Mouse (Mus musculus) intestine, postnatal 0 days (tissue): ENCODE results near the gene Caskin1. TPM values are rescaled to one million over a fixed set of nuclear protein-coding genes. Genes with fewer than 3 reads are reported as not detected.
A peak's percentile ranks its signal among the peaks of the same experiment; 100 is the strongest.

Source experiments
- ATAC-seq: fragments of 200-750 bp; cut with Nextera tagmentation; 2 replicates; pipeline ENCODE4 v1.8.0; 2017; ENCODE audit warnings: mild to moderate bottlenecking, moderate TSS enrichment, moderate library complexity
- H3K27ac ChIP-seq: fragments of 300-500 bp; sonication (generic); 2 replicates; pipeline ENCODE4 v1.5.1; 2014; ENCODE audit warnings: mild to moderate bottlenecking, low read depth, low read length, moderate library complexity
- H3K27me3 ChIP-seq: fragments of 300-500 bp; sonication (generic); replicated peaks from 2 replicates; pipeline ENCODE4 v1.6.1; 2014; ENCODE audit warnings: low read length, mixed read lengths; ENCODE audit not compliant: control insufficient read depth, insufficient read depth
- H3K36me3 ChIP-seq: fragments of 300-500 bp; sonication (generic); 2 replicates; pipeline ENCODE4 v1.6.1; 2014; ENCODE audit warnings: mild to moderate bottlenecking, moderate library complexity; ENCODE audit not compliant: control insufficient read depth, insufficient read depth
- H3K4me1 ChIP-seq: fragments of 300-500 bp; sonication (generic); replicated peaks from 2 replicates; pipeline ENCODE4 v1.6.1; 2014; ENCODE audit warnings: antibody characterized with exemption, low read length, mixed read lengths; ENCODE audit not compliant: control insufficient read depth, insufficient read depth
- H3K4me2 ChIP-seq: fragments of 300-500 bp; sonication (generic); replicated peaks from 2 replicates; pipeline ENCODE4 v1.6.1; 2014; ENCODE audit warnings: low read depth, mild to moderate bottlenecking, moderate library complexity
- H3K4me3 ChIP-seq: fragments of 300-500 bp; sonication (generic); 2 replicates; pipeline ENCODE4 v1.5.1; 2014; ENCODE audit warnings: low read depth, low read length
- H3K9ac ChIP-seq: fragments of 300-500 bp; sonication (generic); 2 replicates; pipeline ENCODE4 v1.6.1; 2014; ENCODE audit warnings: mild to moderate bottlenecking, low read depth, low read length
- H3K9me3 ChIP-seq: fragments of 300-500 bp; sonication (generic); 2 replicates; pipeline ENCODE4 v1.6.1; 2016; ENCODE audit warnings: mixed run types; ENCODE audit not compliant: control insufficient read depth
- CTCF ChIP-seq: sonication (generic); IDR thresholded peaks from 2 replicates; pipeline ENCODE4 v1.5.1; 2016; ENCODE audit warnings: low read depth, mild to moderate bottlenecking, control low read depth, antibody characterized with exemption, moderate library complexity
- WGBS: fragments of 180-500 bp; shearing (Covaris S2); extraction: QIAGEN DNeasy Blood & Tissue Kit; methylation state at CpG from one replicate; pipeline ENCODE4 v1.1.7; 2014; 5-methylcytosine and 5-hydroxymethylcytosine counted together
- polyA plus RNA-seq: library from polyadenylated mRNA; unstranded; fragments of >200 nt; fragmentation: Nextera tagmentation; extraction: Ambion mirVana; gene quantifications from 2 replicates; pipeline ENCODE4 v1.2.1, GENCODE M21; 2015

The Caskin1 gene
- polyA plus RNA-seq, 1 experiment from 2014 or later, result 0.78 TPM

GRCm38 (mm10) chr17:24475586-24475985 is 12.8 kb upstream of the Caskin1 start:
- ATAC-seq, result no peak
- 85% methylated on average over 6 of the region's 6 CpGs for WGBS
- H3K36me3 ChIP-seq, result peaks cover 40% of the 10 kb centered on the region
- peaks cover 8% of the 10 kb centered on the region for H3K4me1 ChIP-seq
- no peaks in the 10 kb centered on the region for H3K27me3 ChIP-seq
- H3K4me3 ChIP-seq, result no peak overlapping the region
- H3K9me3 ChIP-seq, result no peaks in the 10 kb centered on the region
- no peak for TF ChIP-seq CTCF
- H3K9ac ChIP-seq, result no peak overlapping the region
- no peak overlapping the region for H3K4me2 ChIP-seq
- no peak overlapping the region for H3K27ac ChIP-seq

GRCm38 (mm10) chr17:24476022-24476776 is 12.2 kb upstream of the Caskin1 start:
- Histone ChIP-seq H3K27me3 (no peaks in the 10 kb centered on the region), H3K9ac (no peak overlapping the region), H3K4me1 (peaks cover 8% of the 10 kb centered on the region), H3K4me2 (no peak overlapping the region), H3K4me3 (no peak overlapping the region), H3K9me3 (no peaks in the 10 kb centered on the region), H3K36me3 (peaks cover 40% of the 10 kb centered on the region), H3K27ac (no peak overlapping the region)
- WGBS, result 90% methylated on average over 10 of the region's 10 CpGs
- no peak for ATAC-seq
- no peak for TF ChIP-seq CTCF

- Histone ChIP-seq H3K27me3 (no peaks in the 10 kb centered on the region), H3K4me2 (peak overlapping the region; percentile 65), H3K27ac (0 out of 2 replicates have a peak overlapping the region, but pooled peaks have one; percentile 88), H3K36me3 (peaks cover 40% of the 10 kb centered on the region), H3K9me3 (no peaks in the 10 kb centered on the region), H3K9ac (no peak overlapping the region), H3K4me3 (peak overlapping the region; percentile 87; the same call in 1 of the 2 replicates), H3K4me1 (peaks cover 8% of the 10 kb centered on the region)
- no peak for ATAC-seq
- no peak for TF ChIP-seq CTCF
- WGBS, result 87% methylated on average over 20 of the region's 20 CpGs
Measured at GRCm38 (mm10) chr17:24477053-24477984, 11.1 kb upstream of the Caskin1 start.

GRCm38 (mm10) chr17:24477985-24478600 is 10.3 kb upstream of the Caskin1 start:
- H3K4me3 ChIP-seq, result peak overlapping the region; percentile 87
- H3K9me3 ChIP-seq, result no peaks in the 10 kb centered on the region
- peak overlapping the region; percentile 73 for H3K9ac ChIP-seq
- H3K27ac ChIP-seq, result peak overlapping the region; percentile 88; the same call in 1 of the 2 replicates
- ATAC-seq, result peak; percentile 24
- 25% methylated on average over 11 of the region's 11 CpGs for WGBS
- H3K4me2 ChIP-seq, result peak overlapping the region; percentile 65
- peaks cover 40% of the 10 kb centered on the region for H3K36me3 ChIP-seq
- TF ChIP-seq CTCF, result no peak
- no peaks in the 10 kb centered on the region for H3K27me3 ChIP-seq
- peaks cover 8% of the 10 kb centered on the region for H3K4me1 ChIP-seq

GRCm38 (mm10) chr17:24478663-24479380 is 9.6 kb upstream of the Caskin1 start, which contains the start of gene Mlst8:
Gene Mlst8, minus strand, starts transcription at chr17:24479078.
- ATAC-seq, result peak; percentile 93
- H3K9me3 ChIP-seq, result no peaks in the 10 kb centered on the region
- peak within 1 kb of the TSS; percentile 65 for H3K4me2 ChIP-seq
- H3K4me1 ChIP-seq, result peaks cover 8% of the 10 kb centered on the region
- H3K9ac ChIP-seq, result peak within 1 kb of the TSS; percentile 73
- peak within 1 kb of the TSS; percentile 87 for H3K4me3 ChIP-seq
- H3K27ac ChIP-seq, result peak within 1 kb of the TSS; percentile 88
- H3K27me3 ChIP-seq, result no peaks in the 10 kb centered on the region
- peaks cover 40% of the 10 kb centered on the region for H3K36me3 ChIP-seq
- under 1% methylated on average over 48 of the region's 48 CpGs for WGBS
- peak; percentile 96 for TF ChIP-seq CTCF
